Mouse (Mus musculus) embryonic facial prominence, embryonic 12.5 days (tissue): ENCODE data around the gene Zfp36. TPM values are rescaled to one million over a fixed set of nuclear protein-coding genes. Genes with fewer than 3 reads are reported as not detected.

Experiments
- polyA plus RNA-seq: library from polyadenylated mRNA; unstranded; fragments of >200 nt; fragmentation: Nextera tagmentation; extraction: Ambion mirVana; gene quantifications from 2 replicates; pipeline ENCODE4 v1.2.1, GENCODE M21; 2016

The Zfp36 gene
- polyA plus RNA-seq, 1 experiment from 2014 or later = 7.8 TPM

Other genes starting within 250 kb of the Zfp36 start
- gene Fbl, start 210.5 kb downstream of the Zfp36 start, polyA plus RNA-seq = 155 TPM in 2 replicates
- 18.3 and 19.8 TPM in 2 replicates for gene Dyrk1b, start 200.8 kb downstream of the Zfp36 start, polyA plus RNA-seq
- 10.3 and 18.2 TPM in 2 replicates for gene Eid2, start 112.4 kb downstream of the Zfp36 start, polyA plus RNA-seq
- gene Eid2b, start 102.5 kb downstream of the Zfp36 start, polyA plus RNA-seq = 19.2 and 19.5 TPM in 2 replicates
- gene Selenov, start 89.1 kb downstream of the Zfp36 start, polyA plus RNA-seq = not detected in 2 replicates
- 3.5 and 3.7 TPM in 2 replicates for gene Dll3, start 78.0 kb downstream of the Zfp36 start, polyA plus RNA-seq
- 162 and 170 TPM in 2 replicates for gene Timm50, start 68.2 kb downstream of the Zfp36 start, polyA plus RNA-seq
- 106 TPM in 2 replicates for gene Supt5, start 41.5 kb downstream of the Zfp36 start, polyA plus RNA-seq
- gene Rps16, start 29.6 kb downstream of the Zfp36 start, polyA plus RNA-seq = 836 and 855 TPM in 2 replicates
- gene Plekhg2, start 7.7 kb downstream of the Zfp36 start, polyA plus RNA-seq = 114 and 121 TPM in 2 replicates
- 51.1 and 52.0 TPM in 2 replicates for gene Med29, start 12.5 kb upstream of the Zfp36 start, polyA plus RNA-seq
- 82.2 and 85.5 TPM in 2 replicates for gene Paf1, start 12.7 kb upstream of the Zfp36 start, polyA plus RNA-seq
- 7.5 and 8.3 TPM in 2 replicates for gene Gmfg, start 57.2 kb upstream of the Zfp36 start, polyA plus RNA-seq
- 9.9 and 10.7 TPM in 2 replicates for gene Lrfn1, start 71.7 kb upstream of the Zfp36 start, polyA plus RNA-seq
- gene Ifnl2, start 130.2 kb upstream of the Zfp36 start, polyA plus RNA-seq = not detected in 2 replicates
- gene Ifnl3, start 142.6 kb upstream of the Zfp36 start, polyA plus RNA-seq = not detected in 2 replicates
- not detected in 2 replicates for gene Sycn, start 160.6 kb upstream of the Zfp36 start, polyA plus RNA-seq
- gene Nccrp1, start 167.0 kb upstream of the Zfp36 start, polyA plus RNA-seq = not detected in 2 replicates
- 36.6 and 36.8 TPM in 2 replicates for gene Samd4b, start 217.9 kb upstream of the Zfp36 start, polyA plus RNA-seq
- 43.4 and 44.1 TPM in 2 replicates for gene Pak4, start 217.9 kb upstream of the Zfp36 start, polyA plus RNA-seq